Mouse (Mus musculus): ENCODE measurements around the gene Arsg.
A peak's percentile ranks its signal among the peaks of the same experiment; 100 is the strongest.

The Arsg gene

DNA sequence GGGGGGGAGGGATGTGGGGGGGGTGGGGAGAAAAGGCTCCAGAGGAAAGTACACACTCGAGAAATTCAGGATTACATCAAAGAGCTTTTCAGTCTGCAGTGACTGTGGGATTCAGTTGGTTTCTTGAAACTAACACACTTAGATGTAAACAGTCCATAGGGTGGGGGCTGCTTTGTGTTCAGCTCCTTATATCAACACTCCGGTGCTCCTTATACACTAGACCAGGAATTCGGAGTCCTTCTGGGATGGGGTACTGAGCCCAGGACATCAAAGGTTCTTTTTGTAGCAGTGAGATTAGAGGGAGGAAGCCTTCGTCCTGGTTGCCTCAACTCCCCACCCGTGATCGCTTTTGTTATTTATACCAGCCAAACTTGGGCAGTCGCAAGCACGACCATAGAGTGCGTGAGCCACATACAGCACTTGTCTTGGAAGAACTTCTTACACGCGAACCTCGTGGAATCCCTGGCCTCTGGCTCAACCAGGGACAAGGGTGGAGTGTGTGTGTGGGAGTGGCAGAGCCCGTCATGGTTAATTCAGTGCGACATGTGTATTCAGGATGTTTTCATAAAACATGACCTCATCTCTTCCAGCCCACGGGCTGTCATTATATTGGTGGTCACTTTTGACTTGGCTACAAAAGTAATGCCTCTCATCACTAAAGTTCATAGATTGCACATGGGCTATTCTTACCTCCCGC lies 73.3 kb downstream of the Arsg start:
- no peak for DNase-seq

DNA sequence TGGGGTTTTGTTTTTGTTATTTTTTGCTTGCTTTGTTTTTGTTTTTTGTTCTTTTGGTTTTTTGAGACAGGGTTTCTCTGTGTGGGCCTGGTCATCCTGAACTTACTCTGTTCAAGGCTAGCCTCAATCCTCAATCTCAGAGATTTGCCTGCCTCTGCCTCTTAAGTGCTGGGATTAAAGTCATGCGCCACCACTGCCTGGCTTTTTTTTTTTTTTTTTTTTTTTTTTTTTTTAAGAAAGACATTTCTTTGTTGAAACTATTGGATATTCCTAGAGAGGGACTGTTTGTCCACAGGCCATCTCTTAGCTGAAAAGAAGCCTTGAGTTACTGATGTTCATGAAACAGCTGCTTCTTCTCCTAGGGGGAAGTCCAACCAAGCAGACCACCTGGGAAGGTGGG lies 74.5 kb downstream of the Arsg start:
- DNase-seq, result no peak

DNA sequence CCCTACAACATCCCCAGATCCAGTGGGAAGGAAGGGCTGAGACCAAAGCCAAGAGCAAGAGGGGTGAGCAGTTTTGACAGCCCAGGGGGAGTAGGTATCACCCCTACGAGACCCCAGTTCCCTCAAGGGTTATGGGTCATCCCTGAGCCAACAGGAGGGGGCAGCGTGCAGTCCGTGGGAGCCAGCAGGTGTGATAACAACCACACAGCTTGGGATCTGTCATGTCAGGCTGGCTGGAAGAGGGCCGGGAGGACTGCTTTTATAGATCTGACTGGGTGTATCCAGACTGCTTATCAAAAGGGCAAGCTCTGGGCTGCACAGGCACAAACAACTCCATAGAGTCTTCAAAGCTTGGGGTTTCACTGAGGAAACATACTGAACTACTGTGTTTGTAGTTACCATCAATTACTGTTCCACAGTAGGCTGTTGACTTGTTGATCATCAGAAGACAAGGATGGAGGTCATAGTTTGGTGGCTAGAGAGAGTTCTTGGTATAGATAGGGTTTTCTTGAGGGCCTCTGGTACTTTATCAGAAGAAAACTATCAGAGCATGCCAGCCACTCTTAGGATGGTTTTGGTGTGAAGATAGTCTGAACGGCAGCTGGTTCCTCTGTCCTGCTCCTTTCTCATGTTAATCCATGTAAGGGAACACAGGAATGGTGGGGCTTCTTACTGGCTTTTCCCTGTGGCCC lies 76.6 kb downstream of the Arsg start:
- no peak for DNase-seq

DNA sequence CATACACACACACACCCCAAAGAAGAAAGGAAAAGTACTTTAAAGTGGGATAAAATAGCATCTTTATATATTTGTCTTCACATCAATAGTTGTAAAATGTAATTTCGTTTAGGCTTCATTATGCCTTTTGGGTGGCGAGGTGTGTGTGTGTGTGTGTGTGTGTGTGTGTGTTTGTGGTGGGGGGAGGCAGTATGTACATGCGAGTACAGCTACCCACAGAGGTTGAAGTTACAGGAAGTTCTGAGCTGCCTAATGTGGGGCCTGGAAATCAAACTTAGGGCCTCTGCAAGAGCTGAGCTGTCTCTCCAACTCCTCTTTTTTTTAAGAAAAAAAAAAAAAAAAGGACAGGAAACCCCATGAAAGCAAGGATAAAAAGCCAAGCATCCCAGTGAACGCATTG lies 80.7 kb downstream of the Arsg start:
- DNase-seq, result no peak

DNA sequence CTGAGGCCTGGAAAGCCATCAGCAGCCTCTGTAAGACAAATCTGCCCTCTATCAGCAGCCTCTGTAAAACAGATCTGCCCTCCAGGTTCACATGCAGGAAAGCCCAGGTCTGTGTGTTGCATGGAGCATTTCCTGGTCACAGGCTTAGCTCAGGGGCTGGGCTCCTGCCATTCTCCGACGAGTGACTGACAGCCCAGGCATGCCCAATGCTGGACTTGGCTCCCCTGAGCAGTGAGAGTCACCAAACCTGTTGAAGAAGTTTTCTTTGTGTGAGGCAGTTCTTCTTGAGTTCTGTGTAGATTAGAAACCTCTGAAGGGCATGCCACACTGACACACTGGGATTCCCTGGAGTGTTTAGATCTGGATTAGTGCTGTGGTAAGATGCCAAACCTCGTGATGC lies 81.3 kb downstream of the Arsg start:
- DNase-seq, result no peak

DNA sequence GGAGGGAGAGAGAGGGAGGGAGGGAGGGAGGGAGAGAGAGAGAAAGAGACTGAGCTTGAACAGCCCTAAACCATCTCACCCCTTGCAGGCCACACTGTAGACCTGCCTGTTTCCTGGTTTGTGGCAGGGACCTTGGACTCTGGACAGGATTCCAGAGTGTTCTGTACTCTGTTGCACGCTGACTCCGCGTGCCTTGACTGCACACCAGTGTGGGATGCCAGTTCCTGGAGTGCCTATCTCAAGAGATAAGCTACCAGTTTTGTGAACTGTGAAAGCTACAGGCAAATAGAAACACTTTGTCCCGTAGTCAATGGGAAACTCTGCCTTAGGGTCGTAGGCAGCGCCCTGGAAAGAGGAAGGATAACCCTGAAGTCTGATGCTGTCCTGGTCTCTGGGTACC lies 83.0 kb downstream of the Arsg start:
- no peak for DNase-seq

DNA sequence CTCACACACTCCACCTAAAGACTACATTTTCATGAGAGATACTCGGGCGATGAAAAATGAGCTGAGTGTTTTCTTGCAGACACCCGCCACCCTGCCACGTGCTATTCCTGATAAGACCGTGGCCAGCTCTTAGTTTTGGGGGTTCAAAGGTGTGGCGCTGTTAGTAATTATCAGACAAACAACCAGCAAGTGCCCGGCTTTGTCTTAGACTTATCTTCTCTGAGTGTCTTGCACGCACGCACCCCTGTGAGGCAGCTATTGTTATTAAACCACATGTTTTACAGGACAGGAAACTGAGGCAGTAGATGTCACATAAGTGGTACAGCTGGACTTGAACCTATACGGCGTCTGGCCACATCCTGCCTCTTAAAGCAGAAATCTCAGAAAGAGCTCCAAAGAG lies 84.2 kb downstream of the Arsg start:
- no peak for DNase-seq

DNA sequence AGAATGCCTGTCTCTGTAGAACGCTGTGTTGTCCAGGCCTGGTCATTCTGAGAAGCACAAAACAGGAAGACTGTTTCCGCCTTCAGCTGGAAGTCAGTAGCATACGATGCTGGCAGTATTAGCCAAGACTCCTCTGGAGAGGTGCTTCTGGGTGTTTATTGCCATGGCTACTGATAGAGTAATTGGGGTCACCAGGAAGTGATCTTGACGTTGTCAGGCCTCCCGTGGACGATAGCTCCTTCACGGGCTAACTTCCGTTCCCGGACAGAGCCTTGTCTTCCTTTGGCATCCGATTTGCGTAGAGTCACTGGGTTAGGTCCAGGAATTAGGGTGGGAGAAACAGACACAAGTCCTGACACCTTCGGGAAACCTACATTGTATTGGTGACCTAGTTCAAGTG lies 86.1 kb downstream of the Arsg start:
- DNase-seq, result no peak

DNA sequence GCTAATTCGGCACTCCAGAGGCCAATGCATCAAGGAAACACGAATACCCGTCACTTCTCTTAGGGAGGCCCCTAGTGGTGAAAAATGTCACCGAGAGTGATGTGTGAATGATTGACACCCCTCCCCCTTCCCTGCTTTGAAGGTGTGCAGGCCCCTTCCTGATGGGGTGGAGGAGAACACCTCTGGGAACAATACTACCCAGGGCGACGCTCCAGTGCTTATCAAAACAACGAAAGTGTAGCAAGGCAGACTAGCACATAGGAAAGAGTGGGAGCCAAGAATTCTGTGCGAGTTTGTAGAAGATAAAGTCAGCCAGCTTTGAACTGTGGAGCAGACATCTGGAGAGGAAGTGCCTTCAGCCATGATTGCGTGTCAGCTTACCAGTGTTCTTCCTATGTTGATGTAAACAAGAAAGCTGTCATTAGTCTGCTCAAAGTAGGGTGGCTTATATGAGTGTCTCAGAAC lies 87.7 kb downstream of the Arsg start:
- DNase-seq, result no peak

DNA sequence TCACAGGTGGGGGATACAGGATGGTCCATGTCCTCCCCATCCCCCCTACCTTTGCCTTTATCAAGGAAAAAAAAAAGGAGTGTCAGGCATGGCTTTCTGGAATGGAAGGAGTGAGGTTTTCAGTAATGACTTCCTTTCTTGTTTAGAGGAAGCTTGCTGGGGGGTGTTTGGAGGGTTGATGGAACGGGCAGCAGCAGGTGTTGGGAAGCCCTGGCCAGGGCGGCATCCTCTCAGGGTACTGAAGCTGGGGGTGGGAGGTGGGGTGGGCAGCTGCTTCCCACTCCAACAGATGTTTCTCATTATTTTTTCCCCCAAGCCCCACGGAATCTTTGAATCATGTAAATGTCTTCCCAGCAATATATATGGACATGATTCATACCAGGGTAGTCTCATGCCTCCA lies 88.3 kb downstream of the Arsg start:
- no peak for DNase-seq

DNA sequence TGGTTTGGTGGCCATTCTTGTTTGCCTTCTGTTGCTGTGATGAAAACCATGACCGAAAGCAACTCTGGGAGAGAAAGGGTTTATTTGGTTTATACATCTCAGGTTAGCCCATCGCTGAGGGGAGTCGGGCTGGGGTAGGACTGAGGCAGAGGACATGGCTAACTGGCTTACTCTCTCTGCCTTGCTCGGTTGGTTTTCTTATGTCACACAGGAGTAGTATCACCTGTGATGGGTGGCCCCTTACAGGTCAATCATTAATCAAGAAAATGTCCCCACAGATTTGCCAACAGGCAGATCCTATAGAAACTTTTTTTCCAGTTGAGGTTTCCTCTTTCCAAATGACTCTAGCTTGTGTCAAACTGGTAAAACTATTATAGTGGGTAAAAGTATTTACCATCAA lies 90.5 kb downstream of the Arsg start:
- DNase-seq, result no peak

DNA sequence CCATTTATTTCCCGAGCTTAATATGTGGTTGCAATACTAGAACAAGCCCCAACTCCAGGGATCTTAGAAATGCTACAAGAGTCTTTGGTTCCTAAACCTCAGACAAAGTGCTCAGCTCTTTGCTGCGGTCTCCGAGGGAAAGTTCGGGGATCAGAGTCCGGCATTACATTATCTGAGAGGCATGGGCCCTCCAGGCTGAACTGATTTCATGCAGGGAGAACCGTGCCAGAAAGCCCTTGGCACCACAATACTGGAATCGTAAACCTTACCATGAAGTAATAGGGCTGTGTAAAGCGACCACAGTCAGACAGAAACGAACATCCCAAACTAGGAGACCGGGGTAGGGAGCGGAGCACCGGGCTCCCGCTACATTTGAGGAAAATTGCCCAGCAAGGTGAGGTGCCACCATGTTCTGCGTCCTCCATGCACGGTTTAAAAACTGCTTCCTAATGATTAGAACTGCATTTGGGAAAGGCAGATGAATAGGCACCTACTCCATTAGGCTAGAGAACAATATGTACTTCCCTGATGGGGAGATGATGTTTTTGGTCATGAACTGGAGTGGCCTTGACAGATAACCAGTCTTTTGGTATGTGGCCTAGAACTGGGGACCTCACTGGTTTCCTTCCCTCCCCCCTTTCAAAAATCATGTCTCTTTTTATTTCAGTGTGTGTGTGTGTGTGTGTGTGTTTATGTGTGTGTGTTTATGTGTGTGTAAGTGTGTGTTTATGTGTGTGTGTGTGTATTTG lies 91.5 kb downstream of the Arsg start:
- no peak for DNase-seq

DNA sequence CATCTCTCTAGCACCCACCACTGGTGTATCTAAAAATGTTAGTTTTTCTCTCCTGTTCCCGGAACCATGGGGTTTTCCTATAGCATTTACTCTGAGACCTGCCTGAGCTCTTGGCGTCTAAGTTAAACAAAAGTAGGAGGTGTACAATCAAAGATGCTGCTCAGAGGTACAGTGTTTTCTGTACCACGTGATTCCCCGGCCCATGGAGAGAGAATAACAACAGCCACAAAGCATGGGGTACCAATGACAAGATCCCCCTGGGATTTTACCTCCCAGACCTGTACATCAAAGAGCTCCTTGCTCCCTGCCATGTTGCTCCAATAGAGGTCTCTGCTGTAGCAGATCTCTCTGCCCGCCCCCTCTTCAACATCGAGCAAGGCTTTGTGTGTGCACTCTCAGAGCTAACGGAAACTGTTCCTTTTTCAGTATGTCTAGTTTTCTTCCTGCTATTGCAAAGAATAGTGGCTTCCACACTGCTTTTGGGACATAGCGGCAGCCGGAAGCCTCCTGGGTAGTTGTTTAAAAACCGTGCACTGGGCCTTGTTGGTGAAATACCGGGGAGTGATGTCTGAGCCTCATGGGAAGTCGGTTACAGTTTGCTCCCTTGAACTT lies 95.9 kb downstream of the Arsg start:
- DNase-seq, result no peak

DNA sequence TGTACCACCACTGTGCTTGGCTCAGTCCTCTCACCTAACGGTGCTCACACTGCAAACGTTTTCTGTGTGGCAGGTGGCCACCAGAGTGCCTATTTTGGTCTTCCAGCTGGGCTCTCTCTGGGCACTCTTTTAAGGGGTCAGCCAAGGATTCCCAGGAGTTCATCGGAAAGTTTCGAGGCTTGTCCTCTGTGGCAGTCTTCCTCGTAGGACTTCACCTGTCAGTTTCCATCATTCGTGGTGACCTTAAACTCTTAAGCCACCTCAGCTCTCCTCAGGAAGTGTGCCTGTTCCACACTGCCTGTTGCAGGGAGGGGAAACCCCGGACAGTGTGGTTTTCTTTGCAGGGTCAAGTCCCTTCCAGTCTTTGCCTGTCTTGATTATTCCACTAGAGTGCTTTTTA lies 96.6 kb downstream of the Arsg start:
- peak in 1 of 2 experiments; percentile 38 for DNase-seq

DNA sequence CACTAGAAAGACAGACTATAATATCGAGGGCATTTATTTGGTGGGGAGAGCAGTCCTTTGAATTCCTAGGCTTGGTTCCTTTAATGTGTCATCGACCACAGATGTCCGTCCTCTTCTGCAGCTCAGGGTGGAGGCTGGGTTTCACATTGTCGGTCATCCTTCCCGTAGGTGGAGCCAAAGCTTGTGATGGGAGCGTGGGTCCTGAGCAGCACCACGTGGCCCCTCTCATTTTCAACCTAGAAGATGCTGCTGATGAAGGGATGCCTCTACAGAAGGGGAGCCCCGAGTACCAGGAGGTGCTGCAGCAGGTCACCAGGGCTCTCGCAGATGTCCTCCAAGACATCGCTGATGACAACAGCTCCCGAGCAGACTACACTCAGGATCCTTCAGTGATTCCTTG lies 98.9 kb downstream of the Arsg start:
- DNase-seq, result no peak

DNA sequence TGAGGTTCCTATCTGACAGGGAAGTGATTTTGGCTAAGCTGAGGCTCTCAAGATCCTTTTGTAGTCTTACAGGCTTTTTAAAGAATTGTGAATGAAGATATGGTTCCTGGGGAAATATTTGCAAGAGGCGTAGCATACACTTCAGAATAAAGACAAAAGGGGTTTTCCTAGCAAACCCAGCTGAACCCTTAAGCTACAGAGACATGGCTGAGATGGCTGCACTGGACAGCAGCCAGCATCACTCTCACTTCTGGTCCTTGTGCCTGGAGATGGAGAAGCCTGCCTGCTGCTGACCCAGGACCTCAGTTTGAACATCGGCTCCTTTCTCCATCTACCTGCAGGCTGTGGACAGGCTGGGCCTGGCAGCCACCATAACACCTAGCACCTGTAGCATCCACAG lies 101.4 kb downstream of the Arsg start:
- DNase-seq, result peak in 1 of 2 experiments; percentile 36

DNA sequence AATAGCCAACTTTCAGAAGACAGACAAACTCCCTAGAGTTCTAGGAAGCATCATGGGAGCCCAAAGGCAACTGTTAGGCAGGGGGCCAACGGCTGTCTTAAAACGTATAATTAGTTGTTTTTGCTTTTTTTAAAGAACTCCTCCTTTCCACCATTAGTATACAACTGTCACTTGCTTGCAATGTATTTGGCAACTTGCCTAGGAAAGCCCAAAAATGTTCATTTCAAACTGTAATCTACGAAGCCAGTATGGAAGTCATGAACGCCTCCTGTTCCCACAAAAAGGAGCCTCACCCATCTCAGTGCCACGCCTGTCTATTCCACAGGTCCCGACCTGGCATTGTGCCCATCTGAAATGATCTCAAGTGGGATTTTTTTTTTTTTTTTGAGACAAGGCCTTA lies 102.7 kb downstream of the Arsg start:
- DNase-seq, result no peak

DNA sequence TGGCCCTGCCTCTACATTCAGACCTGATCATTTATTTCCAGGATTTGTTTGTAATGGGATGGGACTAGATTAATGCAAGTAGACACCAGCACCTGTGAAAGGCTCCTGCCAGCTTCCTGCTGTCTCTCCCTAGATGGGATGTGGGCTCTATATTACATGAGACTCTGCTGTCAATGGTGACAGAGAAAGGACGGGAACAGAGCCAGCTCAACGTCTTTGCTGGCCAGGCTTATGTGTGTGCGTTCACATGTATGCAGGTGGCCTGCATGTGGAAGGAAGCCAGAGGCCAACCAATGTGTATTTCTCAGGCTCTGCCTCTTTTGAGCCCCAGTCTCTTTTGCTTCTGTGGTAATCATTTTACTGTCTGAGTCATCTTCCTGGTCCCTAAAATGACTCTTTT lies 105.4 kb downstream of the Arsg start:
- DNase-seq, result peak; percentile 42 to 58

DNA sequence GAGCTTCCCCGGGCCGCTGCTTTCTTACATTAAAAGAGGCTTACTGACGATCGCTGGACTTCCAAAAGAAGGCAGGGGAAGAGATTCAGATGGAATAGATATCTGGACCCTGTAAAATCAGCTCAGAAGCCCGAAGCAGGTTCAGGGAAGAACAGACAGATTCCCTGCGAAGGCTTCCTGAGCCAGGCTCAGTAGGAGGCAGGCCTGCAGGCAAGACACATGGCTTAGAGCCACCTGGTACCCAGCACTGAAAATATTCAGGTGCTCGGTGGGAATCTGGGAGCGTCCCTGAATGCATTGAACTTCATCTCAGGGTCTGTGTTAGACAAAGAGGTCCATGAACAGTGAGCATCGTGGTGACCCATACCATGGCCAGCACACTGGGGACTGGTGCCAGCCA lies 106.8 kb downstream of the Arsg start:
- peak; percentile 62 to 64 for DNase-seq

DNA sequence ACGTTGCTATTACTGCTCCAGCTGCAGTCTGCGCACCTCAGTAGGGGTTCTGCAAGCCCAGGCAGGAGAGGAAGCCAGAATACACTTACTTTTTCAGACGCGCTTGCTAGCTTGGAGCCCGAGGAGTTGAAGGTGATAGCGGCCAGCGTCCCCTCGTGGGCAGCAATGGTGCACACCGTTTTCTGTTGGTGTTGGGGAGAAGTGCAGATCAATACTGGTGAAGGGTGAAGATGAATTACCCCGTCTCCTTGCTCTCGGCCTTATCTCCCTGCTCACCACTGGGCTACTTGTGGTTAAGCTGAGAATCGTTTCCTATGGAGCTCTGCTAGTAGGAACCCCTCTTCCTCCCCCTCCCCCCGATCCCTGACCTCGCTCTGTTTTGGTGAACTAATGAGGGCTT lies 110.8 kb downstream of the Arsg start:
- no peak for DNase-seq

DNA sequence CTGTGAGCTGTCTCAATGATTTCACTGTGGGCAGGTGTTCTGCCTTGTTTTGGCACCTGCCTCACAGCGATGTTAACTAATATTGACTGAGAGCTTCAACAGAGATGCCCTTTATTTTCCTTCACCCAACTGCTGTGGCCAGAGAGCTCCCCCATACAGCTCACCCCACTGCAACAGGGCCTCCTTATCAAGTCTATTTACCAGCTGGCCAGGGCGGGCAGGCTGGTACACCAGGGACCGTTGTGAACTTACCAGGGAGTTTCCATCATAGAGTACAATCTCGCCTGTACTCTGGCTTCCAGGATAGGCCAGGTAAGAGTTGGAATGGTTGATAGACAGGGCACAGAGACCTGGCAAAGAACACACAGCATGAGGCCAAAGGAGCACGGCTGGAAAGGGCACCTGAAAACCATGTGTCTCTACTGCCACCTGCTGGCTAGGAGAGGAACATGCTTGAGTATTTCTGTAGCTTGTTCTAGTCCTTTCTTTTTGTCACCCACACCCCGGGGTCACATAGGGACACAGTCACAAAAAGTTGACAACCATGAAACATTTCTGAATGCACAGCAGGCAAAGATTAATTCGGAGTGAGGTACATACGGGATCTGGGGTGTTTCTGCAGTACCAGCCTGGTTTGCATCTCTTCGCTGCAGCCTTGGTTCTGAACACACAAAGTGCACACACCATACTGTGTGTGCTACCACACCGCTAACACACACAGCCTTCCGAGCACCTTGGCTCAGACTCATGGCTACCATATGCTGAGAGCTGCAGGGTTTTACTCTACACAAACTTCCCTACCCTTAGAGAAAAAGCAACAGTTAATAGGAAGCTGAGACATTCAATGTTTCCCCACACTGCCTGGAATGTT lies 111.9 kb downstream of the Arsg start:
- DNase-seq, result peak; percentile 87 to 90

DNA sequence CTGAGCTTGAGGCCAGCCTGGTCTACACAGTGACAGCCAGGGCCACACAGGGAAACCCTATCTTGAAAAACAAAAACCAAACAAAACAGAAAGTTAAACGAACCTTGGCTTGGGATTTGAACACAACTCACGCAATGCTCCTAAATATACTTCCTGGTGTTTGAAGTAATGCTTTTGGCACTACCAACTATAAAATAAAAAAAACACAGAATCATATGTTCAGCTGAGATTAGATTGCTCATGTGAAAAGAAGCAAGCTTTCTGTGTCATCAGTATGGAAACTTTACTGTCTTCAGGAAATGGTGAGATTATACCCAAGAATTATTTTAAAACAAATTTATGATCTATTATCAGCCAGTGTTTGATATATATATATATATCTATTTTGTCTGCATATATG lies 113.2 kb downstream of the Arsg start:
- DNase-seq, result no peak

DNA sequence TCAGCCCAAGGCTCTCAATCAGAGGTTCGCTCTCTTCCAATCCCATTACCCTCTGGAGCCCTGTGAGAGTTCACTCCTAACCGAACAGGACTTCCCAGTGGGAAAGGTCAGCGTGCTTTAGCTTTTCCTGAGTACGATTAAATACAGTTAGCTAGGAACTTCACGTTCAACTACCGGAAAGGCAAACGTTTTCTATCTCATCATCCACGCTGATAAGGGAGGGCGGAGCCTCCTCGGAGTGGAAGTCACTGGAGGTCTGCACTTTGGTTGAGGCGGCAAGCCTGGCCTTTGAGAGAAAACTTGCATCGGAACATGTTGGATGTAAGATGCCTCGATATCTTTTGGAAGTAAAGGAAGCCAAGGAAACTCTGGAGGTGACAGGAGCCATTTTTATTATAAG lies 113.8 kb downstream of the Arsg start:
- DNase-seq, result no peak

Data from cerebellum, postnatal 25 days (tissue).